18 mouse cellular contexts compared by ENCODE assay signal in genomic region chr8:45755972-45756371, GRCm38 (mm10).
DNase-seq lines count a peak whose midpoint lies in the region; ATAC-seq and TF ChIP-seq lines count a peak whose summit lies in the region.
"Had no signal": no experiment of that assay in that cellular context is flagged by ENCODE, and none has a peak within 500 bp of the region (broad histone marks: within the 10 kb centered on the region; RNA-seq: fewer than 3 reads in every experiment).

No protein-coding gene starts in this region.

- H3K9ac ChIP-seq in forebrain, embryonic 13.5 days = no peak overlapping the region
- no peak overlapping the region for H3K9ac ChIP-seq in forebrain, postnatal 0 days
- no peak overlapping the region for H3K9ac ChIP-seq in hindbrain, postnatal 0 days (replicated peaks; ENCODE audit: low read length)
- no peak overlapping the region for H3K9ac ChIP-seq in hindbrain, embryonic 12.5 days
- H3K9ac ChIP-seq in forebrain, embryonic 16.5 days (replicated peaks; ENCODE audit: low read depth, low read length) = no peak overlapping the region
- H3K9ac ChIP-seq: embryonic facial prominence, embryonic 13.5 days; hindbrain, embryonic 13.5 days; intestine, embryonic 15.5 days had no signal

- no peak for TF ChIP-seq CTCF in forebrain, postnatal 0 days (IDR thresholded peaks at IDR 0.05; ENCODE audit: low read depth)
- TF ChIP-seq CTCF in hindbrain, postnatal 0 days (IDR thresholded peaks at IDR 0.05; ENCODE audit: low read depth) = no peak

- WGBS in forebrain, embryonic 13.5 days = 83% methylated on average over 7 of the region's 7 CpGs
- 67% methylated on average over 7 of the region's 7 CpGs for WGBS in forebrain, postnatal 0 days
- 68% methylated on average over 7 of the region's 7 CpGs for WGBS in hindbrain, postnatal 0 days
- WGBS in hindbrain, embryonic 12.5 days = 88% methylated on average over 7 of the region's 7 CpGs
- WGBS in forebrain, embryonic 16.5 days = 70% methylated on average over 7 of the region's 7 CpGs

- no peak overlapping the region for H3K4me2 ChIP-seq in forebrain, embryonic 13.5 days
- H3K4me2 ChIP-seq in forebrain, postnatal 0 days (ENCODE audit: low read depth) = no peak overlapping the region
- H3K4me2 ChIP-seq in hindbrain, postnatal 0 days (ENCODE audit: low read depth, low read length) = no peak overlapping the region
- no peak overlapping the region for H3K4me2 ChIP-seq in hindbrain, embryonic 12.5 days (replicated peaks)
- H3K4me2 ChIP-seq in forebrain, embryonic 16.5 days (ENCODE audit: low read length) = no peak overlapping the region
- H3K4me2 ChIP-seq: embryonic facial prominence, embryonic 13.5 days; hindbrain, embryonic 13.5 days; intestine, embryonic 15.5 days had no signal

- 0 out of 2 replicates have a peak, but pooled peaks have one; percentile 1 for ATAC-seq in forebrain, embryonic 13.5 days
- ATAC-seq in forebrain, postnatal 0 days = no peak
- 0 out of 2 replicates have a peak, but pooled peaks have one; percentile 46 for ATAC-seq in hindbrain, postnatal 0 days
- no peak for ATAC-seq in hindbrain, embryonic 12.5 days (ENCODE audit: low FRiP score)
- ATAC-seq in forebrain, embryonic 16.5 days = 0 out of 2 replicates have a peak, but pooled peaks have one; percentile 3
- ATAC-seq: intestine, embryonic 15.5 days had no signal

- H3K36me3 ChIP-seq in forebrain, embryonic 13.5 days (ENCODE audit: poor library complexity, severe bottlenecking) = peaks cover 19% of the 10 kb centered on the region
- H3K36me3 ChIP-seq in forebrain, postnatal 0 days (ENCODE audit: insufficient read depth) = no peaks in the 10 kb centered on the region
- 0 out of 2 replicates have a peak, but pooled peaks cover 4% of the 10 kb centered on the region for H3K36me3 ChIP-seq in hindbrain, postnatal 0 days (ENCODE audit: insufficient read depth, low read length)
- H3K36me3 ChIP-seq in hindbrain, embryonic 12.5 days = peaks cover 13% of the 10 kb centered on the region
- peaks cover 7% of the 10 kb centered on the region; the same call in 1 of the 2 replicates for H3K36me3 ChIP-seq in forebrain, embryonic 16.5 days (ENCODE audit: control insufficient read depth, insufficient read depth)
- H3K36me3 ChIP-seq: embryonic facial prominence, embryonic 13.5 days; intestine, embryonic 15.5 days had no signal

- H3K4me1 ChIP-seq in forebrain, embryonic 13.5 days = peaks cover 19% of the 10 kb centered on the region; the same call in 1 of the 2 replicates
- H3K4me1 ChIP-seq in forebrain, postnatal 0 days (ENCODE audit: insufficient read depth) = peaks cover 6% of the 10 kb centered on the region; the same call in 1 of the 2 replicates
- no peaks in the 10 kb centered on the region for H3K4me1 ChIP-seq in hindbrain, postnatal 0 days (ENCODE audit: insufficient read depth, low read length)
- no peaks in the 10 kb centered on the region for H3K4me1 ChIP-seq in hindbrain, embryonic 12.5 days
- H3K4me1 ChIP-seq in forebrain, embryonic 16.5 days (replicated peaks; ENCODE audit: control insufficient read depth, insufficient read depth, low read length) = peaks cover 11% of the 10 kb centered on the region
- H3K4me1 ChIP-seq: embryonic facial prominence, embryonic 13.5 days; heart, embryonic 10.5 days; intestine, embryonic 15.5 days had no signal

- no peaks in the 10 kb centered on the region for H3K9me3 ChIP-seq in forebrain, embryonic 13.5 days (replicated peaks)
- H3K9me3 ChIP-seq in forebrain, postnatal 0 days (ENCODE audit: low read length) = no peaks in the 10 kb centered on the region
- H3K9me3 ChIP-seq in hindbrain, postnatal 0 days (ENCODE audit: low read length) = no peaks in the 10 kb centered on the region
- no peaks in the 10 kb centered on the region for H3K9me3 ChIP-seq in hindbrain, embryonic 12.5 days (replicated peaks)
- no peaks in the 10 kb centered on the region for H3K9me3 ChIP-seq in forebrain, embryonic 16.5 days (ENCODE audit: control insufficient read depth, low read length)
- H3K9me3 ChIP-seq: embryonic facial prominence, embryonic 13.5 days; heart, embryonic 10.5 days; hindbrain, embryonic 13.5 days; intestine, embryonic 15.5 days had no signal

- no peak for DNase-seq in forebrain, postnatal 0 days
- no peak for DNase-seq in hindbrain, postnatal 0 days (ENCODE audit: low spot score)
- peak; percentile 27 for DNase-seq in brain, adult 2 months (ENCODE audit: low read depth, low spot score)
- no peak for DNase-seq in right cerebral cortex, postnatal 10 days (ENCODE audit: low spot score in 2 of 2)
- DNase-seq: adrenal gland, postnatal 10 days; cerebellum, adult 18-20 months; cerebellum, adult 9-11 months; cerebellum, postnatal 36 days; heart, adult 18-20 months; heart, postnatal 10 days; heart, postnatal 4 days had no signal

- H3K27me3 ChIP-seq in forebrain, embryonic 13.5 days = no peaks in the 10 kb centered on the region
- no peaks in the 10 kb centered on the region for H3K27me3 ChIP-seq in forebrain, postnatal 0 days (ENCODE audit: insufficient read depth, low read length)
- H3K27me3 ChIP-seq in hindbrain, postnatal 0 days (ENCODE audit: insufficient read depth, low read length) = no peaks in the 10 kb centered on the region
- H3K27me3 ChIP-seq in hindbrain, embryonic 12.5 days = no peaks in the 10 kb centered on the region
- no peaks in the 10 kb centered on the region for H3K27me3 ChIP-seq in forebrain, embryonic 16.5 days (replicated peaks; ENCODE audit: control insufficient read depth, insufficient read depth, low read length)
- H3K27me3 ChIP-seq: embryonic facial prominence, embryonic 13.5 days; hindbrain, embryonic 13.5 days; intestine, embryonic 15.5 days had no signal

- no peak overlapping the region for H3K4me3 ChIP-seq in forebrain, embryonic 13.5 days
- H3K4me3 ChIP-seq in forebrain, postnatal 0 days (ENCODE audit: low read depth, low read length) = no peak overlapping the region
- H3K4me3 ChIP-seq in hindbrain, postnatal 0 days (ENCODE audit: low read length) = no peak overlapping the region
- no peak overlapping the region for H3K4me3 ChIP-seq in hindbrain, embryonic 12.5 days
- H3K4me3 ChIP-seq in forebrain, embryonic 16.5 days (replicated peaks; ENCODE audit: low read length) = no peak overlapping the region
- H3K4me3 ChIP-seq: embryonic facial prominence, embryonic 13.5 days; heart, embryonic 10.5 days; hindbrain, embryonic 13.5 days; intestine, embryonic 15.5 days had no signal

- peak overlapping the region; percentile 36 for H3K27ac ChIP-seq in forebrain, embryonic 13.5 days
- no peak overlapping the region for H3K27ac ChIP-seq in forebrain, postnatal 0 days (ENCODE audit: low read depth, low read length)
- peak overlapping the region; percentile 29; the same call in 1 of the 2 replicates for H3K27ac ChIP-seq in hindbrain, postnatal 0 days
- H3K27ac ChIP-seq in hindbrain, embryonic 12.5 days = no peak overlapping the region
- peak overlapping the region; percentile 42; the same call in 1 of the 2 replicates for H3K27ac ChIP-seq in forebrain, embryonic 16.5 days (ENCODE audit: low read length)
- H3K27ac ChIP-seq: embryonic facial prominence, embryonic 13.5 days; heart, embryonic 10.5 days; hindbrain, embryonic 13.5 days; intestine, embryonic 15.5 days had no signal

Comparison
In these comparisons a context has a peak if more than half of its experiments do, and no peak if none do; other contexts are left out.
1. ATAC-seq: peak in forebrain, embryonic 13.5 days (single experiment), hindbrain, postnatal 0 days (single experiment) and forebrain, embryonic 16.5 days (single experiment); none in forebrain, postnatal 0 days (single experiment) and hindbrain, embryonic 12.5 days (single experiment).
2. H3K27ac ChIP-seq: peak in forebrain, embryonic 13.5 days (single experiment), hindbrain, postnatal 0 days (single experiment) and forebrain, embryonic 16.5 days (single experiment); none in forebrain, postnatal 0 days (single experiment) and hindbrain, embryonic 12.5 days (single experiment).